Mouse (Mus musculus): ENCODE measurements around the gene Trpc4ap.

DNA sequence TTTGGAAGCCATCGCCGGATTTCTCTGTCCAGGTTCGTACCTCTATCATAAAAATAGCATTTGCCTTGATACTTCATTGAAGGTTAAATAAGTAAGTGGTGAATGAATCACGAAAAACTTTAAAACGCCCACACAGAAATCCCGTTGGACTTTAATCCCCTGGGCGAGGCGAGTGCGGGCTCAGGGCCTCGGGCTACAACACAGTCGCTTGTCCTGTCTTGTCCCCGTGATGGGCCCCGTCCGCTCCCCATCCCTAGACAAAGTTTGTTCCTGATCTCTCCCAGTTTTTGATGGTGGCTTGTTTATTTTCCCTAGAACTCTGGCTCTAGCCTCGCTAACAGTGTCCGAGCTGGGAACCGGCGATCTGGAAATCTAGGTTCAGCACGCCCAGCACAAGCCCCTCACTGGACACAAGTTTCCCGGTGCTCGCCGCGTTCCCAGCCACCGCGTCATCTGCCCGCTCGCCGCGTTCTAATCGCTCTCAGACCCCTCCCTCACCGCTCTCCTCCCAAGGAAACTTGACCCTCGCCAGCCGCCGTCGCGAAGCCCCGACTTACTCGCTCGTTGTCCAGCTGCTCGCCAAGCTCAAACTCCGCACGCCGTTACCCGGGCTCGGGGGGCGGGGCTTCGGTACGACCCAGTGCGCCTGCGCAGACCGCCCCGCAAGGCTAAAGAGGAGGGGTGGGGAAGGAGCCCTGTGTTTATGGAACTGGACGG is 99.9 kb downstream of the Trpc4ap start, which contains the start of gene Gss:
- TF ChIP-seq CTCF (IDR thresholded peaks at IDR 0.05; ENCODE audit: insufficient read depth, low read length), result no peak
- no peak for TF ChIP-seq POLR2A (IDR thresholded peaks at IDR 0.05; ENCODE audit: borderline replicate concordance, extremely low read depth, low read depth, low read length)
